Mouse (Mus musculus): Measurements from ENCODE around the gene Asic1. TPM values are rescaled to one million over a fixed set of nuclear protein-coding genes. Genes with fewer than 3 reads are reported as not detected.
"Not testable (repeated sequence)": the region's sequence is repeated elsewhere in the genome, so short reads cannot be mapped to it uniquely, and the experiment has no call there.

The Asic1 gene
- total and polyA plus RNA-seq, 2 experiments from 2014 or later = 28.1 to 99.1 TPM

DNA sequence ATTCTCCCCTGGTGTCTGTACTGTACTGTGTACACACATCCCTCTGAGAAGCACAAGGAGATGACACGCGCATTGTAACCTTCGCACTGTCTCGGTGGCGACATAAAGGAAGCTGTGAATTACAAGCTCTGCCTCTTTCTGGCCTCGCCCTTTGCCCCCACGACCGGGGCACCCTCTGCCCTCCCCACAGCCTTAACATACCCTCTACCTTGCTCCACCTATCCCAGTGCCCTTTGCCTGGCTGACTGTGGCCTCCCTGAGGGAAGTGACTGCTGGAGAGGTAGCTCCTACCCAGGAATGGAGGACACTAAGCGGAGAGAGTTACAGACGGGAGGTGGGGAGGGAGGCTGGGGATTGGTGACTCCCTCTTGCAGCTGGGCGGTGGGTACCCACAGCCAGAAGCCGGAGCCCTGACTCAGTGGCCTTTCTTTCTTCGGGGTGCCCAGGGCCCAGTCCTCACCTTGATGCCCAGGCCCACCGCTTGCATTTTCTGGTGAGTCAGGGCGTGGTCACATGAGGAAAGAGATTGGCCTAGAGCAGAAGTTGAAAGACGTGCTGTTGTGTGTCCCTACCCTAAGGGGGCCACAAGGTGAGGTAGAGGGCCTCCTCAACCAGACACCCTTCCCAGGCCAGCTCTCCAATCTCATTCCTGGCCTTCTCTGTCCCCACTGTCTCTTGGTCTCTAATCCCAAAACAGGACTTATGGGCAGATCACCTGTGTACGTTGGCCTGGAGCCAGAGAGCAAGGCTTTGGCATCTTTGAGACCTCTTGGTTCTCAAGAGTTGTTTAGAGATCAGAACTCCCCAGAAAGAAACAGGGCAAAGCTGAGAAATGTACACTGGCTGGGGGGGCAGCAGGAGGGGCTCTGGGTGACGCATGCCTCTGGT lies 30.3 kb downstream of the Asic1 start:
- H3K27ac ChIP-seq (ENCODE audit: low read depth, low read length) = 0 out of 2 replicates have a peak overlapping the region, but pooled peaks have one; percentile 98
- no peak overlapping the region for H3K4me2 ChIP-seq (ENCODE audit: low read depth)
- no peaks in the 10 kb centered on the region for H3K27me3 ChIP-seq (ENCODE audit: insufficient read depth, low read length)
- peaks cover 51% of the 10 kb centered on the region for H3K36me3 ChIP-seq (ENCODE audit: insufficient read depth)
- ATAC-seq (no peak), DNase-seq (no peak)
- H3K4me3 ChIP-seq (ENCODE audit: low read depth, low read length) = no peak overlapping the region
- H3K9ac ChIP-seq = no peak overlapping the region
- H3K9me3 ChIP-seq (ENCODE audit: low read length) = no peaks in the 10 kb centered on the region
- no peak for TF ChIP-seq CTCF (IDR thresholded peaks at IDR 0.05; ENCODE audit: low read depth)
- WGBS = 90% methylated on average over 18 of the region's 18 CpGs
- peaks cover 20% of the 10 kb centered on the region for H3K4me1 ChIP-seq (ENCODE audit: insufficient read depth)

DNA sequence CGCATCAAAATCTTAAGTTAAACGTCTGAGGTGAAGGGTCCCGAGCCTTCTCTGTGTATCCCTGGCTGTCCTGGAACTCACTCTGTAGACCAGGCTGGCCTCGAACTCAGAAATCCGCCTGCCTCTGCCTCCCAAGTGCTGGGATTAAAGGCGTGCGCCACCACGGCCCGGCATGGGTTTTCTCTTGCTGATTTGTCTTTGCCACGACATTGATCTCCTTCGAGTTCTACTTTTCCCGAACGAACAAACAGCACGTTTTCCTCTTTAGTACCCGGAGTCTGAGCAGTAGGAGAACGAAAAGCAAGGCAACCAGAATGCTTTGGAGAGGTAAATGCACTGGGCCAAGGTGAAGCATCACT lies 31.5 kb downstream of the Asic1 start:
- H3K36me3 ChIP-seq (ENCODE audit: insufficient read depth) = peaks cover 47% of the 10 kb centered on the region
- peak overlapping the region; percentile 97 for H3K4me3 ChIP-seq (ENCODE audit: low read depth, low read length)
- 44% methylated on average over 16 of the region's 16 CpGs for WGBS
- not testable (repeated sequence) for H3K9me3 ChIP-seq (ENCODE audit: low read length); H3K27me3 ChIP-seq (ENCODE audit: insufficient read depth, low read length); DNase-seq; ATAC-seq
- peak overlapping the region; percentile 97 for H3K9ac ChIP-seq
- H3K4me1 ChIP-seq (ENCODE audit: insufficient read depth) = peaks cover 20% of the 10 kb centered on the region
- peak overlapping the region; percentile 83 for H3K4me2 ChIP-seq (ENCODE audit: low read depth)
- H3K27ac ChIP-seq (ENCODE audit: low read depth, low read length) = peak overlapping the region; percentile 98

DNA sequence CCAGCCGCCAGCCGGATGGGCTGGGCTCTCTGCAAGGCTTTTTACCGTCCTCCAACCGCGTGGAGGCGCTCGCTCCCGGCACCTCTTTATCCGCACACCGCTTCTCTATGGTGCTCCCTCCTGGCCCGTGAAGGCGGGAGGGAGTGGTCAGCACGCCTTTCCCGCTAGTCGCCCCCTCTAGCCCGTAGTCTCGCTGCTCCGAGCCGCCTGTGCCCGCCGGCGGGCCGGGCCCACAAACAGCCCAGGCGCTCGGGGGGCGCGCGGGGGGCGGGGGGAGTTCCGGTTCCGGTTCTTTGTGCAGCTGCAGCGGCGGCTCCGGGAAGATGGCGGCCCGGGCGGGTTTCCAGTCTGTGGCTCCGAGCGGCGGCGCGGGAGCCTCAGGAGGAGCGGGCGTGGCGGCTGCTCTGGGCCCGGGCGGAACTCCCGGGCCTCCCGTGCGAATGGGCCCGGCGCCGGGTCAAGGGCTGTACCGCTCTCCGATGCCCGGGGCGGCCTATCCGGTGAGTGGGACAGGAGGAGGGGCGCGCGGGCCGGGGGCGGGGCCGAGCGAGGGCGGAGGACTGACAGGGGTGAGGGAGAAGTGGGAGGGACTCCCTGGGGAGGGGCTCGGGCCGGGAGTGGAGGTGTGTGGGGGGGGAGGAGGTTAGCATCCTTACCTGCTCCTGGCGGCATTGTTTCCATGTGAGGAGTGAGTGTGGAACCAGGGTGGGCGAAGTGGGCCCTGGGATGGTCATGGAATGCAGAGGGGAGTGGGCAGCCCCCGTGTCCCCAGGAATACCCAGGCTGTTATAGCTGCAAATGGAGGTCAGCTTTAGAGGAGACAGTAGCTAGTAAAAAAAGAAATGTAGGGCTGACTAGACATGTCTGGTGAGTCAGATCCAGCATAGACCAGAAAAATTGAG lies 32.1 kb downstream of the Asic1 start, which contains the start of gene Smarcd1:
Gene Smarcd1, plus strand, starts transcription at position 131 of the 902 bp plus-strand sequence.
- TF ChIP-seq CTCF (IDR thresholded peaks at IDR 0.05; ENCODE audit: low read depth) = peak; percentile 90

DNA sequence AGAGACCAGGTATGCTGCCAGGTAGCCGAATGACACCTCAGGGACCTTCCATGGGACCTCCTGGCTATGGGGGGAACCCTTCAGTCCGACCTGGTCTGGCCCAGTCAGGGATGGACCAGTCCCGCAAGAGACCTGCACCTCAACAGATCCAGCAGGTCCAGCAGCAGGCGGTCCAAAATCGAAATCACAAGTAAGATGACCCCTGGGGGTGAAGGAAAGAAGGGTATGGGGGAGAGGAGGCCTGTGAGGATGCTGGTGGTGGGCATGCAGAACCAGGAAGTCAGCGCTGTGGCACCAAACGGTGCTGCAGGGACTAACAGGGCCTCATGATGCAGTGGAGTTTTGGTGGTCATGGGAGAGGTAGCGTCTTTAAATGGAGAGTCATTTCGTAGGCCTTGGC lies 32.9 kb downstream of the Asic1 start:
- Histone ChIP-seq H3K4me3 (ENCODE audit: low read depth, low read length) (peak overlapping the region; percentile 97), H3K27ac (ENCODE audit: low read depth, low read length) (peak overlapping the region; percentile 98), H3K27me3 (ENCODE audit: insufficient read depth, low read length) (no peaks in the 10 kb centered on the region), H3K9ac (peak overlapping the region; percentile 97), H3K9me3 (ENCODE audit: low read length) (no peaks in the 10 kb centered on the region), H3K36me3 (ENCODE audit: insufficient read depth) (peaks cover 49% of the 10 kb centered on the region), H3K4me2 (ENCODE audit: low read depth) (peak overlapping the region; percentile 83), H3K4me1 (ENCODE audit: insufficient read depth) (peaks cover 20% of the 10 kb centered on the region)
- ATAC-seq (no peak), DNase-seq (no peak)
- 64% methylated on average over 9 of the region's 9 CpGs for WGBS
- no peak for TF ChIP-seq CTCF (IDR thresholded peaks at IDR 0.05; ENCODE audit: low read depth)

More for the DNA sequence above, 32.1 kb downstream of the Asic1 start, which contains the start of gene Smarcd1:
- under 1% methylated on average over 65 of the region's 71 CpGs for WGBS
- H3K9me3 ChIP-seq (ENCODE audit: low read length) = no peaks in the 10 kb centered on the region
- peaks cover 46% of the 10 kb centered on the region for H3K36me3 ChIP-seq (ENCODE audit: insufficient read depth)
- H3K9ac ChIP-seq = peak within 1 kb of the TSS; percentile 97
- H3K4me3 ChIP-seq (ENCODE audit: low read depth, low read length) = peak within 1 kb of the TSS; percentile 97
- no peaks in the 10 kb centered on the region for H3K27me3 ChIP-seq (ENCODE audit: insufficient read depth, low read length)
- peaks cover 20% of the 10 kb centered on the region for H3K4me1 ChIP-seq (ENCODE audit: insufficient read depth)
- peak; percentile 98 for DNase-seq
- ATAC-seq = peak; percentile 97
- H3K4me2 ChIP-seq (ENCODE audit: low read depth) = peak within 1 kb of the TSS; percentile 83
- H3K27ac ChIP-seq (ENCODE audit: low read depth, low read length) = peak within 1 kb of the TSS; percentile 98

DNA sequence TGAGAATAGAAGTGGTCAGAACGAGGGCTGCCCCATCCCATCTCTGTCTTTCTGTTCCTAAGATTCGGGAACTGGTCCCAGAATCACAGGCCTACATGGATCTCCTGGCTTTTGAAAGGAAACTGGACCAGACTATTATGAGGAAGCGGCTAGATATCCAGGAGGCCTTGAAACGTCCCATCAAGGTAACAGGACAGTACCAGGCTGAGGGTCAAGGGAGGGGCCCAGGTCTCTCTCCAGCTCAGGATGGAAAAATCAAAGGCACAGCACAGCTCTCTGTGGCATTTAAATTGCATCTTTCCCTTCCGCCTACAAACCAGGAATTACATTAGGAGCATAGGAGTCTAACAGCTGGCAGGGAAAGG lies 33.5 kb downstream of the Asic1 start:
- Histone ChIP-seq H3K36me3 (ENCODE audit: insufficient read depth) (peaks cover 51% of the 10 kb centered on the region), H3K27ac (ENCODE audit: low read depth, low read length) (0 out of 2 replicates have a peak overlapping the region, but pooled peaks have one; percentile 98), H3K9ac (peak overlapping the region; percentile 97; the same call in 1 of the 2 replicates), H3K9me3 (ENCODE audit: low read length) (no peaks in the 10 kb centered on the region), H3K4me1 (ENCODE audit: insufficient read depth) (peaks cover 20% of the 10 kb centered on the region), H3K4me2 (ENCODE audit: low read depth) (peak overlapping the region; percentile 83), H3K4me3 (ENCODE audit: low read depth, low read length) (peak overlapping the region; percentile 97), H3K27me3 (ENCODE audit: insufficient read depth, low read length) (no peaks in the 10 kb centered on the region)
- DNase-seq = no peak
- TF ChIP-seq CTCF (IDR thresholded peaks at IDR 0.05; ENCODE audit: low read depth) = no peak
- WGBS = 61% methylated on average over 5 of the region's 5 CpGs
- no peak for ATAC-seq

DNA sequence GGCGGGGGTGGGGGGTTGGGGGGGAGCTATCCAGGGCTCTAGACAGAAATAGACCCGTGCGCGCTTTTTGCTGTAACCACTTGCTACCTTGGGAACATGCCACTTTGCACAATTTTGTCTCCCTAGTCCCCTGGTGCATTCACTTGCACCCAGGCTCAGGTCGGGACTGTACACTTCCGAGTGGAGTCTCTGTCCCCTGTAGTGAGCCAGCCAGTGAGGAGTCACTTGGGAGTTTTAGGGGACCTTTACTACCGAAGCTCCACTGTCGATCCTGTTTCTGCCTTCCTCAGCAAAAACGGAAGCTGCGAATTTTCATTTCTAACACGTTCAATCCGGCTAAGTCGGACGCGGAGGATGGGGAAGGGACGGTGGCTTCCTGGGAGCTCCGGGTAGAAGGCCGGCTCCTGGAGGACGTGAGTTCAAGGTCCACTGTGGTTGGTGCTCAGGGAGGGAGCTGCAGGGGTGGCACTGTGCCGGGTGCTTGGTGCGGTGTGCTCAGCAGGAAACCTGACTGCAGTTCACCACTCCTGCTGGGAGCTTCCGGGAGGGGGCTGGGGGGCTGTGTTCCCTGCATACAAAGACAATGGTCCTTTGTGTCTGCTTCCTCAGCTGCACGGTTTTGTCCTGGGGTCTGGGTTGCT lies 34.0 kb downstream of the Asic1 start:
- DNase-seq (no peak), ATAC-seq (no peak)
- WGBS = 23% methylated on average over 23 of the region's 23 CpGs
- peak overlapping the region; percentile 98; the same call in 1 of the 2 replicates for H3K27ac ChIP-seq (ENCODE audit: low read depth, low read length)
- peaks cover 54% of the 10 kb centered on the region for H3K36me3 ChIP-seq (ENCODE audit: insufficient read depth)
- H3K9ac ChIP-seq = peak overlapping the region; percentile 97
- no peaks in the 10 kb centered on the region for H3K27me3 ChIP-seq (ENCODE audit: insufficient read depth, low read length)
- H3K4me2 ChIP-seq (ENCODE audit: low read depth) = peak overlapping the region; percentile 83
- no peak for TF ChIP-seq CTCF (IDR thresholded peaks at IDR 0.05; ENCODE audit: low read depth)
- H3K9me3 ChIP-seq (ENCODE audit: low read length) = no peaks in the 10 kb centered on the region
- peaks cover 20% of the 10 kb centered on the region for H3K4me1 ChIP-seq (ENCODE audit: insufficient read depth)
- H3K4me3 ChIP-seq (ENCODE audit: low read depth, low read length) = peak overlapping the region; percentile 22
